9 mouse cellular contexts compared by ENCODE assay signal in the genomic region with DNA sequence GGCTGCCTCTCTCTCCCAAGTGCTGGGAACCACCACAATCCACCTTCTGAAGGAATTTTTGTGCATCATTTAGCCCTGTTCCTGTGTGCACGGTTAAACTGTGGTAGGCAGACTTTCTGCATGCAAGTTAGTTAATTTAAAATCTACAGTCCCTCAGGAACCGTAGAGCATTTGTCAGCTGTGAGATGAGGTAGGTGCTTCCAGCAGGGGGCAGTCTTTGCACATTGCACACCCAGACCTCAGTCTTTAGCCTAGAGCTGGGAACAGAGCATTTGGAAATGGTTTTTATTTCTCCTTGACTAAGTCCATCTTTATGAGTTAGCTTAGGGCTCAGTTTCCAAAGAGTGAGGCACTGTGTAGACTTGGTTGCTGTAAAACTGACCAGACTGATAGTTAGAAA. TPM values are rescaled to one million over a fixed set of nuclear protein-coding genes. Genes with fewer than 3 reads are reported as not detected.
DNase-seq lines count a peak whose midpoint lies in the region; ATAC-seq and TF ChIP-seq lines count a peak whose summit lies in the region.
"Had no signal": no experiment of that assay in that cellular context is flagged by ENCODE, and none has a peak within 500 bp of the region (broad histone marks: within the 10 kb centered on the region; RNA-seq: fewer than 3 reads in every experiment).

No protein-coding gene starts in this region.

- H3K36me3 ChIP-seq in heart, postnatal 0 days (replicated peaks; ENCODE audit: control insufficient read depth, insufficient read depth, low read length), result peaks cover 98% of the 10 kb centered on the region
- H3K36me3 ChIP-seq in heart, embryonic 10.5 days, result peaks cover 99% of the 10 kb centered on the region
- H3K36me3 ChIP-seq in CH12.LX (replicated peaks in 1 of 2; ENCODE audit: control insufficient read depth in 1 of 2, insufficient read depth in 1 of 2, low read length in 1 of 2), result peaks cover 86 to 97% of the 10 kb centered on the region in 2 experiments
- H3K36me3 ChIP-seq in forebrain, postnatal 0 days (ENCODE audit: insufficient read depth), result peaks cover 72% of the 10 kb centered on the region
- peaks cover 79% of the 10 kb centered on the region for H3K36me3 ChIP-seq in lung, embryonic 16.5 days (ENCODE audit: control insufficient read depth, insufficient read depth, low read length)
- H3K36me3 ChIP-seq in stomach, postnatal 0 days (ENCODE audit: control insufficient read depth, insufficient read depth, low read length), result peaks cover 45% of the 10 kb centered on the region

- peak; percentile 58 for DNase-seq in heart, postnatal 0 days (ENCODE audit: low spot score)
- DNase-seq in heart, embryonic 10.5 days (ENCODE audit: low spot score), result no peak
- peak; percentile 49 for DNase-seq in CH12.LX (ENCODE audit: extremely low read depth)
- DNase-seq in adrenal gland, postnatal 36 days, result peak; percentile 71 to 81
- DNase-seq in forebrain, postnatal 0 days, result peak; percentile 75
- peak; percentile 56 to 87 for DNase-seq in kidney, postnatal 36 days
- DNase-seq in stomach, postnatal 0 days (ENCODE audit: low spot score), result peak; percentile 71

- H3K4me2 ChIP-seq in heart, postnatal 0 days (ENCODE audit: low read depth, low read length), result no peak overlapping the region
- no peak overlapping the region for H3K4me2 ChIP-seq in CH12.LX (ENCODE audit: insufficient read depth, low read depth, poor library complexity, severe bottlenecking)
- no peak overlapping the region for H3K4me2 ChIP-seq in forebrain, postnatal 0 days (ENCODE audit: low read depth)
- no peak overlapping the region for H3K4me2 ChIP-seq in lung, embryonic 16.5 days (ENCODE audit: low read depth, low read length)
- H3K4me2 ChIP-seq in stomach, postnatal 0 days (replicated peaks; ENCODE audit: low read depth), result no peak overlapping the region

- 40% methylated on average over 2 of the region's 2 CpGs for WGBS in heart, postnatal 0 days
- 52% methylated on average over 2 of the region's 2 CpGs for WGBS in heart, embryonic 10.5 days
- 21% methylated on average over 2 of the region's 2 CpGs for WGBS in forebrain, postnatal 0 days
- WGBS in lung, embryonic 16.5 days, result 37% methylated on average over 2 of the region's 2 CpGs
- WGBS in stomach, postnatal 0 days, result 25% methylated on average over 2 of the region's 2 CpGs

- peaks cover 9% of the 10 kb centered on the region for H3K4me1 ChIP-seq in heart, postnatal 0 days (ENCODE audit: control insufficient read depth, insufficient read depth)
- peaks cover 15% of the 10 kb centered on the region for H3K4me1 ChIP-seq in heart, embryonic 10.5 days
- H3K4me1 ChIP-seq in CH12.LX (ENCODE audit: control insufficient read depth in 1 of 2, insufficient read depth in 2 of 2), result peaks cover 0 to 9% of the 10 kb centered on the region in 2 experiments; a peak in 2 of 4 replicates
- no peaks in the 10 kb centered on the region for H3K4me1 ChIP-seq in forebrain, postnatal 0 days (ENCODE audit: insufficient read depth)
- H3K4me1 ChIP-seq in lung, embryonic 16.5 days (replicated peaks; ENCODE audit: control insufficient read depth, insufficient read depth, low read length), result no peaks in the 10 kb centered on the region
- no peaks in the 10 kb centered on the region for H3K4me1 ChIP-seq in stomach, postnatal 0 days (replicated peaks; ENCODE audit: control insufficient read depth, insufficient read depth)

- no peak for TF ChIP-seq EP300 in heart, postnatal 0 days (IDR thresholded peaks at IDR 0.05; ENCODE audit: low read depth)
- TF ChIP-seq EP300 in CH12.LX (IDR thresholded peaks at IDR 0.05; ENCODE audit: low read length), result no peak
- TF ChIP-seq EP300 in stomach, postnatal 0 days (optimal IDR thresholded peaks at IDR 0.05), result no peak

- TF ChIP-seq CTCF in heart, postnatal 0 days (IDR thresholded peaks at IDR 0.05; ENCODE audit: low read depth), result peak; percentile 80
- peak; percentile 57 to 72; a peak in 3 of 4 replicates for TF ChIP-seq CTCF in CH12.LX (conservative IDR thresholded peaks at IDR 0.05 in 1 of 2, IDR thresholded peaks at IDR 0.05 in 1 of 2; ENCODE audit: low read depth in 2 of 2, low read length in 2 of 2)
- TF ChIP-seq CTCF in forebrain, postnatal 0 days (IDR thresholded peaks at IDR 0.05; ENCODE audit: low read depth), result peak; percentile 83
- peak; percentile 88 for TF ChIP-seq CTCF in stomach, postnatal 0 days (IDR thresholded peaks at IDR 0.05; ENCODE audit: low read depth)

- no peak for TF ChIP-seq POLR2A in CH12.LX (IDR thresholded peaks at IDR 0.05; ENCODE audit: low read depth, low read length)

- no peaks in the 10 kb centered on the region for H3K27me3 ChIP-seq in heart, postnatal 0 days (ENCODE audit: control insufficient read depth, insufficient read depth, low read length)
- H3K27me3 ChIP-seq in heart, embryonic 10.5 days (ENCODE audit: insufficient read depth, poor library complexity, severe bottlenecking), result no peaks in the 10 kb centered on the region
- no peaks in the 10 kb centered on the region for H3K27me3 ChIP-seq in CH12.LX (replicated peaks)
- H3K27me3 ChIP-seq in forebrain, postnatal 0 days (ENCODE audit: insufficient read depth, low read length), result no peaks in the 10 kb centered on the region
- no peaks in the 10 kb centered on the region for H3K27me3 ChIP-seq in lung, embryonic 16.5 days (ENCODE audit: control insufficient read depth, insufficient read depth, low read depth, low read length)
- no peaks in the 10 kb centered on the region for H3K27me3 ChIP-seq in stomach, postnatal 0 days (ENCODE audit: control insufficient read depth, insufficient read depth, low read length)
- H3K27me3 ChIP-seq: megakaryocyte, embryonic 14.5 days had no signal

- dilution Hi-C loops in CH12.LX (cut with MboI; ENCODE audit: extremely low pct_ligation_motif_present, extremely low pct_unique_long_range_greater_than_20kb, low sequenced_read_pairs), result no loop called here

- no peak for ATAC-seq in heart, postnatal 0 days (ENCODE audit: insufficient read depth, low read depth)
- ATAC-seq in forebrain, postnatal 0 days, result peak; percentile 47; the same call in 1 of the 2 replicates
- peak; percentile 28; the same call in 1 of the 2 replicates for ATAC-seq in lung, embryonic 16.5 days (ENCODE audit: low read depth)
- no peak for ATAC-seq in stomach, postnatal 0 days (ENCODE audit: low FRiP score, low TSS enrichment)

- in situ Hi-C loops in CH12.LX (cut with MboI; ENCODE audit: low pct_ligation_motif_present, low pct_unique_long_range_greater_than_20kb, low sequenced_read_pairs), result loop anchor here (5.0 kb wide), 1 partner anchor 51 kb away; no protein-coding TSS in a partner anchor

- H3K9ac ChIP-seq in heart, postnatal 0 days (replicated peaks; ENCODE audit: low read depth, low read length), result no peak overlapping the region
- H3K9ac ChIP-seq in CH12.LX (ENCODE audit: insufficient read depth, low read depth), result no peak overlapping the region
- H3K9ac ChIP-seq in forebrain, postnatal 0 days, result no peak overlapping the region
- no peak overlapping the region for H3K9ac ChIP-seq in lung, embryonic 16.5 days (ENCODE audit: low read length)
- H3K9ac ChIP-seq in stomach, postnatal 0 days (ENCODE audit: low read length), result no peak overlapping the region

- H3K79me2 ChIP-seq in CH12.LX (replicated peaks; ENCODE audit: control insufficient read depth, extremely low read depth, insufficient read depth, poor library complexity, severe bottlenecking), result no peaks in the 10 kb centered on the region; the same call in none of the 2 replicates

- H3K4me3 ChIP-seq in heart, postnatal 0 days (ENCODE audit: low read depth, low read length), result no peak overlapping the region
- H3K4me3 ChIP-seq in heart, embryonic 10.5 days, result no peak overlapping the region
- H3K4me3 ChIP-seq in CH12.LX (replicated peaks in 1 of 3; ENCODE audit: low read depth in 2 of 3, low read length in 2 of 3, poor library complexity in 1 of 3), result no peak overlapping the region
- H3K4me3 ChIP-seq in forebrain, postnatal 0 days (ENCODE audit: low read depth, low read length), result no peak overlapping the region
- no peak overlapping the region for H3K4me3 ChIP-seq in lung, embryonic 16.5 days (ENCODE audit: low read length)
- H3K4me3 ChIP-seq in stomach, postnatal 0 days (ENCODE audit: low read depth, low read length), result no peak overlapping the region
- H3K4me3 ChIP-seq: megakaryocyte, embryonic 14.5 days had no signal

- H3K27ac ChIP-seq in heart, postnatal 0 days (ENCODE audit: low read depth), result no peak overlapping the region
- no peak overlapping the region for H3K27ac ChIP-seq in heart, embryonic 10.5 days
- no peak overlapping the region for H3K27ac ChIP-seq in CH12.LX (ENCODE audit: insufficient read depth, low read depth)
- H3K27ac ChIP-seq in forebrain, postnatal 0 days (ENCODE audit: low read depth, low read length), result no peak overlapping the region
- no peak overlapping the region for H3K27ac ChIP-seq in lung, embryonic 16.5 days (ENCODE audit: low read length)
- H3K27ac ChIP-seq in stomach, postnatal 0 days (replicated peaks), result no peak overlapping the region

- no peaks in the 10 kb centered on the region for H3K9me3 ChIP-seq in heart, postnatal 0 days (replicated peaks; ENCODE audit: control insufficient read depth, low read length)
- no peaks in the 10 kb centered on the region for H3K9me3 ChIP-seq in heart, embryonic 10.5 days
- no peaks in the 10 kb centered on the region for H3K9me3 ChIP-seq in CH12.LX (replicated peaks; ENCODE audit: low read length)
- no peaks in the 10 kb centered on the region for H3K9me3 ChIP-seq in forebrain, postnatal 0 days (ENCODE audit: low read length)
- H3K9me3 ChIP-seq in lung, embryonic 16.5 days (ENCODE audit: control insufficient read depth, low read length), result no peaks in the 10 kb centered on the region
- no peaks in the 10 kb centered on the region for H3K9me3 ChIP-seq in stomach, postnatal 0 days (ENCODE audit: control insufficient read depth, low read length)
- H3K9me3 ChIP-seq: megakaryocyte, embryonic 14.5 days had no signal

- TF ChIP-seq RAD21 in CH12.LX (IDR thresholded peaks at IDR 0.05; ENCODE audit: low read depth, low read length), result peak; percentile 53

RNA-seq across cellular contexts. Expression of gene Fzd9, which starts 14.5 kb away (rescaled TPM):
- 3.3 and 7.4 TPM in 2 replicates for total RNA-seq in heart, postnatal 0 days (2014; rRNA removed; ENCODE audit: low replicate concordance)
- 1.8 and 2.4 TPM in 2 replicates for polyA plus RNA-seq in heart, postnatal 0 days (2015; fragmentation: Nextera tagmentation; extraction: Ambion mirVana)
- polyA plus RNA-seq in heart, embryonic 10.5 days (2016; fragmentation: Nextera tagmentation; extraction: Ambion mirVana), result 4.5 and 7.2 TPM in 2 replicates
- not detected in 2 replicates for total RNA-seq in CH12.LX (2012; rRNA removed)
- total RNA-seq in CH12.LX (2014; rRNA removed), result not detected in 2 replicates
- polyA plus RNA-seq in CH12.LX (2012; ENCODE audit: insufficient read length, low read depth), result not detected in 2 replicates
- total RNA-seq in adrenal gland, postnatal 36 days (2021), result 1 to 10 TPM; 3.7 to 6.3 TPM
- total RNA-seq in forebrain, postnatal 0 days (2014; rRNA removed), result 16.5 and 19.7 TPM in 2 replicates
- polyA plus RNA-seq in forebrain, postnatal 0 days (2015; fragmentation: Nextera tagmentation; extraction: Ambion mirVana), result 14.2 and 16.6 TPM in 2 replicates
- polyA plus RNA-seq in lung, embryonic 16.5 days (2015; fragmentation: Nextera tagmentation; extraction: Ambion mirVana), result 1.1 TPM in 2 replicates
- 0.42 and 0.54 TPM in 2 replicates for polyA plus RNA-seq in stomach, postnatal 0 days (2015; fragmentation: Nextera tagmentation; extraction: Ambion mirVana)

RNA-seq across cellular contexts. Expression of gene Baz1b, which starts 49.5 kb away (rescaled TPM):
- 21.3 and 30.0 TPM in 2 replicates for total RNA-seq in heart, postnatal 0 days (2014; rRNA removed; ENCODE audit: low replicate concordance)
- 11.9 and 13.1 TPM in 2 replicates for polyA plus RNA-seq in heart, postnatal 0 days (2015; fragmentation: Nextera tagmentation; extraction: Ambion mirVana)
- polyA plus RNA-seq in heart, embryonic 10.5 days (2016; fragmentation: Nextera tagmentation; extraction: Ambion mirVana), result 30.6 and 44.4 TPM in 2 replicates
- total RNA-seq in CH12.LX (2012; rRNA removed), result 60.0 and 72.9 TPM in 2 replicates
- total RNA-seq in CH12.LX (2014; rRNA removed), result 53.3 and 56.4 TPM in 2 replicates
- polyA plus RNA-seq in CH12.LX (2012; ENCODE audit: insufficient read length, low read depth), result 84.9 and 85.4 TPM in 2 replicates
- 10 to 100 TPM; 72.1 to 90.4 TPM for total RNA-seq in adrenal gland, postnatal 36 days (2021)
- total RNA-seq in forebrain, postnatal 0 days (2014; rRNA removed), result 44.4 and 51.6 TPM in 2 replicates
- 11.1 and 15.0 TPM in 2 replicates for polyA plus RNA-seq in forebrain, postnatal 0 days (2015; fragmentation: Nextera tagmentation; extraction: Ambion mirVana)
- 33.8 and 35.3 TPM in 2 replicates for polyA plus RNA-seq in lung, embryonic 16.5 days (2015; fragmentation: Nextera tagmentation; extraction: Ambion mirVana)
- 9.6 and 10.2 TPM in 2 replicates for polyA plus RNA-seq in stomach, postnatal 0 days (2015; fragmentation: Nextera tagmentation; extraction: Ambion mirVana)

Comparison
In these comparisons a context has a peak if more than half of its experiments do, and no peak if none do; other contexts are left out.
1. ATAC-seq: peak in forebrain, postnatal 0 days (single experiment) and lung, embryonic 16.5 days (single experiment); none in heart, postnatal 0 days (single experiment) and stomach, postnatal 0 days (single experiment).
2. Peak in every context shown above with its lines, with median percentiles within 50 percentile points of each other: CTCF ChIP-seq.